Mouse (Mus musculus) testis, adult 2 months (tissue): ENCODE measurements around the gene Plekhg3. TPM values are rescaled to one million over a fixed set of nuclear protein-coding genes. Genes with fewer than 3 reads are reported as not detected.

Experiments used
- H3K27ac ChIP-seq: fragments of 200-500 bp; 2 replicates; pipeline ENCODE4 v1.5.1; 2012; ENCODE audit warnings: low read depth, low read length; ENCODE audit not compliant: control insufficient read depth, insufficient read depth
- H3K27me3 ChIP-seq: fragments of 200-500 bp; 2 replicates; pipeline ENCODE4 v1.6.1; 2012; ENCODE audit warnings: mild to moderate bottlenecking, low read length, moderate library complexity; ENCODE audit not compliant: control insufficient read depth, insufficient read depth
- H3K36me3 ChIP-seq: fragments of 200-500 bp; 2 replicates; pipeline ENCODE4 v1.6.1; 2012; ENCODE audit warnings: mild to moderate bottlenecking, low read length; ENCODE audit not compliant: control insufficient read depth, insufficient read depth
- H3K4me1 ChIP-seq: fragments of 200-500 bp; 2 replicates; pipeline ENCODE4 v1.6.1; 2012; ENCODE audit warnings: low read length; ENCODE audit not compliant: control insufficient read depth, insufficient read depth
- H3K4me3 ChIP-seq: fragments of 200-500 bp; 2 replicates; pipeline ENCODE4 v1.5.1; 2012; ENCODE audit warnings: low read depth, mild to moderate bottlenecking, low read length, moderate library complexity, mixed read lengths; ENCODE audit not compliant: control insufficient read depth
- CTCF ChIP-seq: fragments of 200-500 bp; IDR thresholded peaks from 2 replicates; pipeline ENCODE4 v1.5.1; 2012; ENCODE audit warnings: low read depth, mild to moderate bottlenecking, inconsistent platforms, low read length, moderate library complexity; ENCODE audit not compliant: control insufficient read depth, insufficient read depth, insufficient replicate concordance
- POLR2A ChIP-seq: fragments of 200-500 bp; IDR thresholded peaks from 2 replicates; pipeline ENCODE4 v1.6.1; 2012; ENCODE audit warnings: low read depth, mild to moderate bottlenecking, inconsistent platforms, low read length, moderate library complexity; ENCODE audit not compliant: control insufficient read depth
- polyA plus RNA-seq: library from polyadenylated mRNA; depleted of rRNA; stranded (reverse); fragments of >200 nt; gene quantifications from 2 replicates; pipeline ENCODE4 v1.2.3, GENCODE M21; 2012

Plekhg3 gene
- polyA plus RNA-seq, 1 experiment: 2.2 TPM

DNA sequence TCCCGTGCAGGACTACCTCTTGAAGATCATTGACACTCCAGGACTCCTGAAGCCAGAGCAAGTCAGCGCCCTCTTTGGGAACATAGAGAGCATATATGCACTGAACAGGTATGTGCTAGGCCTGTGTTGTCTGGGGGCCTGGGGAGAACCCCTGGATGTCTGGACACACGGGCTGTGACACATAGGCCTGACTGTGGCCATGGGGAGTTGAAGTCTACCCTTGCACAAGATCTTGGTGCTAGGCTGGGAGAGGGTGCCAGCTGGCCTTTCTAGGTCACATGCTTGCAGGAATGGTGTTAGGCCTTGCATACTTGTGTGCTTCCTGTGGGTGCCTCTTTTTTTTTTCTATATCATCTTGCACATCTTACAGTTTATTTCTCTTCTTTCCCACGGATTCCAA lies 31.5 kb downstream of the Plekhg3 start:
- TF ChIP-seq CTCF: no peak
- no peak for TF ChIP-seq POLR2A
- H3K36me3 ChIP-seq: no peaks in the 10 kb centered on the region
- H3K27ac ChIP-seq: no peak overlapping the region
- H3K27me3 ChIP-seq: no peaks in the 10 kb centered on the region
- H3K4me1 ChIP-seq: no peaks in the 10 kb centered on the region
- no peak overlapping the region for H3K4me3 ChIP-seq

- Histone ChIP-seq H3K27ac (no peak overlapping the region), H3K27me3 (no peaks in the 10 kb centered on the region), H3K4me3 (no peak overlapping the region), H3K4me1 (no peaks in the 10 kb centered on the region), H3K36me3 (no peaks in the 10 kb centered on the region)
- TF ChIP-seq POLR2A: no peak
- TF ChIP-seq CTCF: no peak
Observed at GRCm38 (mm10) chr12:76566284-76566683, 35.6 kb downstream of the Plekhg3 start.

DNA sequence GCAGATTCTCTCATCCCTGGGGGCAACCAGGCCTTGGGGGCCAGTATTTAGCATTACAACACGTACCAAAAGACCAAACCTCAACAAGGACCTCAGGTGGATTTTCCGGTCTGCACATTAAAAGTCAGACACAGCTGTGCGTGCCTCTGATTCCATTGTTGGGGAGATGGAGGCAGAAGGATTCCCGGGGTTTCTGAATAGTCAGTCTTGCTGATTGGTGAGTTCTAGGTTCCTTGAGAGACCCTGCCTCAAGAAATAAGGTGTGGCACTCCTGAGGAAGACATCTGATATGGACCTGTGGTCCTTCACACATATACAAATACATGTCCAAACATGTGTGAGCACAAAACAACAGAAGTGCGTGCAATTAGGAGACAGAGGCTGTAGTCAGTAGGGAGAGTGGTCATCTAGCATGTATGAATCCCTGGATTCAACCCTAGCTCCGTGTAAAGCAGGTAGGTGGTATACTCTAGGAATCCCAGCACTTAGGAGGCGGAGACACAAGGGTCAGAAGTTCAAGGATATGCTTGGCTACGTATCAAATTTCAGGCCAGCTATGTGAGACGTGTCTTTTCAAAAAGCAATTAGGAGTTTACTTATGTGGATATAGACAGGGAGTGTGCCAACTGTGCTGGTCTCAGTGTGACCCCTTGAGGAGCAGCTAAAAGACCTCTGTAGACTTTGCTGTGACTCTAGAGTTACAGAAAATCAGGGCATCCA lies 39.7 kb downstream of the Plekhg3 start:
- H3K4me1 ChIP-seq: no peaks in the 10 kb centered on the region
- no peak overlapping the region for H3K27ac ChIP-seq
- no peaks in the 10 kb centered on the region for H3K36me3 ChIP-seq

DNA sequence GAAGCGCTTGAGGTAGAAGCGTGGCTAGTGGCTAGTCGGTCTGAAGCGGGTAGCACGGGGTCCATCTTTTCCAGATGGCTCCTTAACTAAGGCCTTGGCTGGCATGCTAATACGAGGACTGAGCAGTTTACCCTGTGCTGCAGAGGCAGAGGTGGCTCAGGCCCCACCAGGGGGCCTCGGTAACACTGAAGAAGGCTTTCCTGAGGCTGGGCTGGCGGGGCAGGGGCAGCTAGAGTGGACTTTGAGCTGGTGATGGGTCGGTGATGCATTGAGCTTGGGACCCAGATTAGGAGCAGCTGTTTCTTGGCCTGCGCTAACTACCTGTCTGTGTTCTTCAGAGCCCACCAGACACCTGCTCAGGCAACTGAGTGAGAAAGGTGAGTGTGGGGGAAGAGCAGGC lies 40.6 kb downstream of the Plekhg3 start:
- H3K27me3 ChIP-seq: no peaks in the 10 kb centered on the region
- no peaks in the 10 kb centered on the region for H3K36me3 ChIP-seq
- H3K4me1 ChIP-seq: no peaks in the 10 kb centered on the region
- no peak for TF ChIP-seq POLR2A
- no peak for TF ChIP-seq CTCF
- H3K4me3 ChIP-seq: no peak overlapping the region
- H3K27ac ChIP-seq: no peak overlapping the region

More for the DNA sequence above, 39.7 kb downstream of the Plekhg3 start:
- H3K4me3 ChIP-seq: no peak overlapping the region
- H3K27me3 ChIP-seq: no peaks in the 10 kb centered on the region
- TF ChIP-seq POLR2A (no peak), CTCF (no peak)

DNA sequence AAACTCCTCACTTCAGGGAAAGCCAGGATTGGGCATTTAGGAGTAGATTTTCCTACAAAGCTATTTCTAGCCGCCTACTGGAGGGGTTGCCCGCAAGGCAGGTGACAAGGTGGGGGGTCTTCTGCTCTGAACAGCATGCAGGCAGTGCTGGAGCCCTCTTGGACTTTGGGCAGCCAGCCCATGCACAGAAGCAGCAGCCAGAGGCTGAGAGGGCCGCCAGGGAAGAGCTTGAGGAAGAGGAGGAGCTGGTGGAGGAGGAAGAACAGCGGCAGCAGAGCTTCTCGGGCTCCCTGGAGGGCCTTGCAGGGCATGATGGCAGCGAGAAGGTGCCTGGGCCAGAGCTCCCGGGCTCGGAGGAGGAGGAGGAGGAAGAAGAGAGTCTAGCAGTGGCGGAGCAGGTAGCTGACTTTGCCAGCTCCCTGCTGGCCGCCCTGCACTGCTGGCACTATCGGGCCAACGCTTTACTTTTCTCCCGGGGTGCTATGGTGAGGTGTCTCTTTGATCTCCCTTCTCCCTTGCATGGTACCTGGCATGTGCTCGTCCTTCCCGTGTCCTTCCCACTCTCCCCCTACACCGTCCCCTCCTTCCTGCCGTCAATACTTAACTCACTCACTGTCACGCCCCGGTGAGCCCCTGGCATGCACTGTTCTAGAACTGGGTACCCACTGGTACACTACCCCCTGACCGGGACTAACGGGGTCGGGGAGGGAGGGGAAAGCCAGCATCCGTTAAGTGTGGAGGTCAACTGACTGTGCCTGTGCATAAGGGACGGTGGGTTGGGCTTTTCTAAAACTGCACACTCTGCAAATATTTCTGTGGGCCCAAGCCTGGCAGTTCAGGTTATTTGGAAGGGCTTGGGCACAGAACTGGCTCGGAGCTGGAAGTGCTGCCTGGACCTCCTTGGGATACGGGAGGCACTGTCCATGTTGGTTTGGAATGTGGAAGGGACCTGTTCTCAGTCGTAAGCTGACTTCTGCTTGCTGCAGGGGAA lies 41.9 kb downstream of the Plekhg3 start:
- no peaks in the 10 kb centered on the region for H3K27me3 ChIP-seq
- H3K27ac ChIP-seq: no peak overlapping the region
- no peaks in the 10 kb centered on the region for H3K4me1 ChIP-seq
- TF ChIP-seq POLR2A (no peak), CTCF (no peak)
- no peak overlapping the region for H3K4me3 ChIP-seq
- no peaks in the 10 kb centered on the region for H3K36me3 ChIP-seq

DNA sequence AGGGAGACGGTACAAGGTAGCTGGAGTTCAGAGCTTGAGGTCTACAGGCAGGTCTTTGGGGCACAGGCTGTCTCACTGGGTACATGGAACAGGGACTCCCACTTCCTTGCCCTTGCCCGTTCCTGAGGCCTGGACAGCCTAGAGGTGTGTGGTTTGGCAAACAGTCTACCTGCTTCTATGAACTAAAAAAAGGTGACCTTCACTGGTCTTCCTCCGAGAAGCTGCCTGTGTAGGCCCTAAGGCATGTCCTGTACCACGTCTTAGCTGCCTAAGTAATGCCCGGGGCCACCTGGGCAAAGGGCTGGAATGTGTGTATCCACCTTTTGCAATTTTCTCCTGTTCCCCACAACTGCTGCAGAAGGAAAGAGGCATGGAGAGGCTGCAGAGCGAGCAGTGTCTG lies 42.7 kb downstream of the Plekhg3 start:
- Histone ChIP-seq H3K4me3 (no peak overlapping the region), H3K4me1 (no peaks in the 10 kb centered on the region), H3K27me3 (no peaks in the 10 kb centered on the region), H3K36me3 (no peaks in the 10 kb centered on the region), H3K27ac (no peak overlapping the region)
- TF ChIP-seq POLR2A (no peak), CTCF (no peak)

DNA sequence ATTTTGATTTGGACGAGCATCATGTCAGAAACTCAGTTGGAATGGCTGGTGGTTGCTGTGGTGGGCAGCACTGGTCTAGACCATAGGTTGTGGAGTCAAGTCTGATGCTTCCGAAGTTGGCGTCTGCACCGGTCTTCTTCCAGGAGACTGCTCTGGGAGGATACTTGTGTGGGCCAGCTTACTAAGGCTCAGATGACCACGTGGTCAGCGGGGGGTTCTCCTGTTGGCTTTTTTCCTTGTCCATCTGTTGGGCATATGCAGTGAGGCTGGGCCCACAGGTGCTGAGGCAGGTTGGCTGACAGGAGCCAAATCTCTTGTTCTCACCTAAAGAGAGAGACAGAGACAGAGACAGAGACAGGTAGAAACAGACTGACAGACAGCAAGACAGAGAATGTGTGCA lies 44.1 kb downstream of the Plekhg3 start:
- no peak overlapping the region for H3K4me3 ChIP-seq
- no peaks in the 10 kb centered on the region for H3K36me3 ChIP-seq
- no peak overlapping the region for H3K27ac ChIP-seq
- TF ChIP-seq POLR2A: no peak
- TF ChIP-seq CTCF: no peak
- no peaks in the 10 kb centered on the region for H3K4me1 ChIP-seq
- no peaks in the 10 kb centered on the region for H3K27me3 ChIP-seq
